Mouse (Mus musculus) small intestine, adult 2 months (tissue): ENCODE results near the gene Ppp2r2c.

ENCODE experiments used
- CTCF ChIP-seq: fragments of 200-500 bp; IDR thresholded peaks from 2 replicates; pipeline ENCODE4 v1.5.1; 2012; ENCODE audit warnings: low read depth, mild to moderate bottlenecking, control low read depth, inconsistent platforms, low read length, moderate library complexity, mixed read lengths; ENCODE audit not compliant: insufficient replicate concordance, insufficient read length; ENCODE audit errors: extremely low read depth
- POLR2A ChIP-seq: fragments of 200-500 bp; IDR thresholded peaks from 2 replicates; pipeline ENCODE4 v1.6.1; 2012; ENCODE audit warnings: low read depth, mild to moderate bottlenecking, control low read depth, inconsistent platforms, low read length, moderate library complexity

- no peak for TF ChIP-seq CTCF
- no peak for TF ChIP-seq POLR2A
Measured at GRCm38 (mm10) chr5:36894604-36895368, 26.5 kb downstream of the Ppp2r2c start.
